Mouse (Mus musculus) adrenal gland, postnatal 14 days (tissue): ENCODE data around the gene Gal3st1. TPM values are rescaled to one million over a fixed set of nuclear protein-coding genes. Genes with fewer than 3 reads are reported as not detected.
A peak's percentile ranks its signal among the peaks of the same experiment; 100 is the strongest.
"Not testable (repeated sequence)": the region's sequence is repeated elsewhere in the genome, so short reads cannot be mapped to it uniquely, and the experiment has no call there.

Experiments used
- DNase-seq: peaks from one replicate; pipeline ENCODE4 v3.0.0; 2021; ENCODE audit warnings: mixed read lengths
- total RNA-seq: library from RNA; stranded (reverse); gene quantifications from 2 replicates; pipeline ENCODE4 v1.2.3, GENCODE M21; 2021

The Gal3st1 gene
- total RNA-seq, 1 experiment from 2014 or later, result 0.48 TPM

DNA sequence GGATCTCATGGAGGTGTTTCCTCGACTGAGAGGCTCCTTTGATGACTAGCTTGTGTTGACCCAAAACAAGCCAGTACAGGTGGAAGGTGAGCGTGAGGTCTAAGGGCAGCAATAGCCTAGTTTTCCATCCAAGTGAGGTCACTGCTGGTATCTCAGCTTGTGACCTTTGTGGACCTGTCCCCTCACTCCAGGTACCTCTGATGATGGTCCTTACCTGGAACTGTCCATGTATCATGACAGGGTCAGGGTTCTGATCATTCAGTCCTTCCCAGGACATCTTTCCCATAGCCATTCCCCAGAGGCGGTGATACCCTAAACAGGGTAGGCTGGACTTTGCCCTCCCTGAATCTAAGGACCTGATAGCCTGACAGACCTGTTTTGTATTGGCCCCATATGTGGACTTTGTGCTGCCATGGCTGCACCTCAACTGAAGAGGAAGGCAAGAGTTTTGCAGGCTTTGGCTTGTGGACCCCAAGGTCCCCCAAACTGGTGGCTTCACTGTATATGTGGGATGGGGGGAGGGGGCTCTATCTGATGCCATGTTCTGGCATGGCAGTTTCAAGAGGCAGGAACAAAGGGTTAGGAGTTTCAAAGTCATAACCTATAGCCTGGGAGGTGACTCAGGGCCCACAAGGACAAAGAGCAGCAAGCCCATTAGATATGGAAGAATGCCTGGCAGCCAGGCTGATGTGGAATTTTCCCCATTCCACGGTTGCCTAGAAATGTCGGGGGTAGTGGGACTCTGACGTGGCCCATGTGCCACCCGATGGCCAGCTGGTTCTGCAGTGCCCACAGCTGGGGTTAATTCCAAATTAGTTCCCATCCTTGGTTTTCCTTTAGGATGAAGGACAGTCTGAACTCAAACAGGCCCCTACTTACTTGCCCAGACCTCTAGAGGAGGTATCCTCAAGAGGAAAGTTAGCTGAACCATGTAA, 894 bp upstream of the Gal3st1 start:
- peak; percentile 6 for DNase-seq

DNA sequence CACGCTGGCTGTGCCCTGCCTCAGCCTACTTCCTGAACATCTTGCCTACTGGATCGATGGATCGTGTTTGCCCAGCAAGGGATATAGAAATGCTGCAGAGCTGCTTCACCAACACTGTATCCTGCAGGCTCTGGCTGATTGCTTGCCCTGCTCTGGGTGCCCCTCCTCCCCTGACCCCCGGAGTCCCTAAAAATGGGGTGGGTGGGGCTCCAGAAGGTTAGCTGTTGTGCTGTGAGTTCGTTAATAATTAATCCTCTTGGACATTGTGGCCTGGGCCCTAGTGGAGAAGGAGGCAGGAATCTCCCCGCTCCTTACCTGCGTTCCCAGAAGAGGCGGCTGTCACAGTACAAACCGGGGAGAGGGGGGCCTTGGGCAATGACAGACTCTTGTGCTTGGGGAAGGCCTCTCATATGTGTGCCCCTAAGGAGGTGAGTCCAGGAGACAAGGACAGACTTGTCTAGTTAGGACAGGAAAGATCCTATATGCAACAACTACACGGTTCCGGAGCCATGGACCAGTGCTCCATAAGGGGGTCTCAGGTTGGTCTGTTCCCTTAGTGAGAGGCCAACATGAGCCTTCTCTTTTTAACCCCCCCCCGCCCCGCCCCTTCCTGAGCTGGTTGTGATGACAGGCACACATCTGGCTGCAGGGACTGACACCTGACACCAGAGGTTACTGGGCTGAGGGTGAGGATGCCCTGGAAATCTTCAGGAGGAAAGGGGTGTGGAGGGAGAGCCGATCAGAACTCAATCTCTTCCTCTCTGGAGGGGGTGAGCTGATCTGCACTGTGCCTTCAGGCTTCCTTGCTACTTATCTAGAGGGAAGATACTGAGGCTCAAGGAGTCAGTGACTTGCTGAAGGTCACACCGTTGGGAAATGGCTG, 668 bp downstream of the Gal3st1 start:
- no peak for DNase-seq

DNA sequence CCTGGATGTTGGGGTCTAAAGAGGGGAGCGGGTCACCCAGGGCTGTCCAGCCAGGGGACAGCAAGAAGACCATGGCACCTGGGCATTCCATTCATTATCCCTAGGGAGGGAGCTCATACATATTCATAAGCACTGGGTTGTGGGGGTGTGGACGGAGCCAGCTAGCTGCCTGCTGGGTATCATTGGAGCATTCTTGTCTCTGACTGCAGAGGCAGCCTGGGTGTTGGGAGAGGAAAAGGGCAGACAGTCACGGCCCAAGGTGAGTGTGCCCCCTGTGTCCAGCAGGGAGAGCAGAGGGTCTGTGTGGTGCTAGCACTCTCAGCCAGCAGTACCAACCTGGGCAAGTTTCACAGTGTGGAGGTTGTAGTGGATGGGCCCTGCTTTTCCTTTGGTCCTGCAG, 6.3 kb downstream of the Gal3st1 start:
- no peak for DNase-seq

DNA sequence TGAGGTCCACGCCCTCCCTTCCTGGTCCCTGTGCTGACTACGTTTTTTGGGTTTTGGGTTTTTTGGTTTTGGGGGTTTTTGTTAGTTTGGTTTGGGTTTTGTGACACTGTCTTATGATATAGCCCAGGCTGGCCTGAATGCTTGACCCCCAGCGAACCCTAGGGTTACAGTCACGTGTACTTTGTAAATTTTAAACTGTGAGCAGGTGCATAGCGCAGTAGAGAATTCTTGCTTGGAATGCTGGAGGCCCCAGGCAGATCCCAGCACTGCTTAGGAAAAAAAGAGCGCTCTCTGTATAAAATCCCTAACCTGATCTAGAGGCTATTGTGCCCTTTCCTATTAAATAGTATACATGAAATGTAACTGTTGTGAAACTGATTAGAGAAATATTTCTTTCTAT, 9.7 kb downstream of the Gal3st1 start:
- no peak for DNase-seq

DNA sequence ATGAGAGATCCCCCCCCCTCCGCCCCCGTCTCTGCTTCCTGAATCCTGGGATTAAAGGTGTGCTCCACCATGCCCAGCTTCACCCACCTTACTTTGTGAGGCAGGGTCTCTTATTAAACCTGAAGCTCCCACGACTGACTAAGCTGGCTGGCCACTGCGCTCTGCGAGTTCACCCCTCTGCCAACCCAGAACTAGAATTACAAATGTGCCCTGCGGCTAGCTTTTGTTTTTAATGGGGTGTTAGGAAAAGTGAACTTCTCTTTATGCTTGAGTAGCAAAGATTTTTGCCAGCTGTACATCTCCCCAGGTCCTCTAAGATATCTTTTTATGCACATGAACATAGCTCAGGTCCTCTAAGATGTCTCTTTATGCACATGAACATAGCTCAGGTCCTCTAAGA, 10.5 kb downstream of the Gal3st1 start:
- DNase-seq, result no peak

- no peak for DNase-seq
Observed at GRCm38 (mm10) chr11:3995511-3995910, 12.1 kb downstream of the Gal3st1 start.

DNA sequence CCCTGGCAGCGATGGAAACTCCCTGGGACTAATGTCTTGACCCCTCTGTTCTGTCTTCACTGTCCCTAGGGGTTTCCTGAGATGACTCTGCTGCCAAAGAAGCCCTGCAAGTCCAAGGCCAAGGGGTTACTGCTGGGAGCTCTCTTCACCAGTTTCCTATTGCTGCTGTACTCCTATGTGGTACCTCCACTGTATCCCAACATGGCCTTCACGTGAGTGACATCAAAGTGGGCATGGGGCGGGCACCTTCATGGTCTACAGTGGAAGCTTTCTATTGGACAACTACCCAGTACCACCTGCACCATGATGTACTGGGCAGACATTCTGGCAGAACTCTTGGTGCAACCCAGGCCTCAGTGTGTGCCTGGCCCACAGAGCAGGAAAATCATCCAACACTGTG, 13.4 kb downstream of the Gal3st1 start:
- no peak for DNase-seq

GRCm38 (mm10) chr11:3997978-3998720, 14.7 kb downstream of the Gal3st1 start:
- DNase-seq, result peak; percentile 27

DNA sequence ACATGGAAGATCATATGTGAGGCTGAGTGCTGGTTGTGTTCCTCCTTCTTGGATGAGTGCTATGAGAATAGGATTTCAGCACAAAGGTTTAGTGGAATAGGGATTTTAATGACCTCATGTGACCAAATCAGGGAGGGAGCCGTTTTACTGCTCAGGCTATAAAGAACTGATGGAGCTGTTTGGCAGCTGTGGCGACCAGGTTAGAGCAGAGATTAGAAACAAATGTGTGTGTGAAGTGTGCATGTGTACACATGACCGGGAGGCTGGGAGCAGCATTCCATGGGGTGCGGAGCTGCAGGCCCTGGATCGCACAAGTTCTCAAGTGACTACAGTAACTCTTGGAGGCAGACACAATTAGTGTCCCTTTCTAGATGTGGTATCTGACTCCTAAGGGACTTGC, 16.1 kb downstream of the Gal3st1 start:
- DNase-seq, result no peak

DNA sequence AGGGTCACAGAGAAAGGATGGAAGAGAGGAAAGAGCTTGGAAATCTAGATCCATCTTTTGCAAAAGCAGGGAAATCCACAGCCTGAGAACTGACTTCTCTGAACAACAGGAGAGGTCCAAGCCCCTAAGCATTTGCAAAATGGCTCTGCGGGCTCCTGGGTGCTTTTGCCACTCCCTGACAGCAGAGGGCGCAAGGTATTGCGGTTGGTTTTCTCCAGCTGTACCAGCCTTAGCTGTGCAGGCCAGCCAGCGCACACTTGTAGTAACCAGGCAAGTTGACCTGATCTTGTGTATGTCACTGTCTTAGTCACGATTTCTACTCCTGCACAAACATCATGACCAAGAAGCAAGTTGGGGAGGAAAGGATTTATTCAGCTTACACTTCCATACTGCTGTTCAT, 18.2 kb downstream of the Gal3st1 start:
- peak; percentile 80 for DNase-seq

- no peak for DNase-seq
Observed at GRCm38 (mm10) chr11:4005220-4005805, 21.9 kb downstream of the Gal3st1 start.

DNA sequence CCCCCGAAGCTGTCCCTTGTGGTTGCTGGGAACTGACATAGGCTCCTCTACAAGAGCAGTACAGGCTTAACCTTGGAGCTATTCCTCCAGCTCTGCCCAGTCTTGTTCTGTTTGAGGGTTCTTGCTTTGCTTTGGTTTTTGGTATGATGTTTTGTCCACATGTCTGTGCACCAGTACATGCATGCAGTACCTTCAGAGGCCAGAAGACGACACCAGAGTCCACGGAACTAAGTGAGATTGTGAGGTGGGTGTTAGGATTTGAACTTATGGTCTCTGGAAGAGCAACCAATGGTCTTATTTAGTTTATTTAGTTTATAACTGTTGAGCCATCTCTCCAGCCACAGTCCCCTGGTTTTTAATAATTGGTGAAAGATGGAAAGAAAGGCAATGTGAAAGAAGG, 23.0 kb downstream of the Gal3st1 start:
- DNase-seq, result no peak

DNA sequence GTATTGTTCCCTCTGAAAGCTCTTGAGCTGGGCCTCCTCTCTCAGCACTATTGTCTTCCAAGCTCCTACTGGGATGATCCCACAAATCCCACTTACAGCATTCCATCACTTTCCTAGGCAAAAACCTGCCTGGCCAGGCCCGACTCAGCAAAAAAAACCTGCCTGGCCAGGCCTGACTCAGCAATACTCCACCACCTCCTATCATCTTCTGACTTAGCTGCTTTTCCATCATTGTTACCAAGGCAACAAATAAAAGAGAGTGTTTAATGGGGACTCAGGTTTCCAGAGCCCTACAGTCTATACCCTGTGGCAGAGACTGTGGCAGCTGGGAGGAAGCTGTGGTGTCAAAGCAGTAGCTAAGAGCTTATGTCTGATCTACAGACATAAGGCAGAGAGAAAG, 29.2 kb downstream of the Gal3st1 start:
- no peak for DNase-seq

- DNase-seq, result not testable (repeated sequence)
Observed at GRCm38 (mm10) chr11:4015796-4016195, 32.4 kb downstream of the Gal3st1 start.

DNA sequence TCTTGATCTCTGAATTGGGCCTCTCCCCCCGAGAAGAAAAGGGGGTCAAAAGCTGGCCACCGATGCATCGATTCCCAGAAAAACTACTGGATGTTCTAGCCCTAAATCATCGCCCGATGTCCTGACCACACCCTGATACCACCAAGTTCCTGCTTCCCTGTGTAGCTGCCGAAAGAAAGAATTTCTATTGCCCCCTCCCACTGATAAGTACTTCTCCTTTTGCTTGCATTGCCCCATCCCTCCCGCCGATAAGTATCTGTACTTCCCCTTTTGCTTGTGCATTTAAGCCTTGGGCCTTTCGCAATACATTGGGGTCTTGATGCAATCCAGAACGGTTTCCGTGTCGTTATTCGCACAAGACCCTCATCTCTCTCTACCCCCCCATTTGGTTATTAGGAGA, 38.7 kb downstream of the Gal3st1 start:
- DNase-seq, result not testable (repeated sequence)

- DNase-seq, result no peak
Observed at GRCm38 (mm10) chr11:4023321-4023720, 39.9 kb downstream of the Gal3st1 start.

DNA sequence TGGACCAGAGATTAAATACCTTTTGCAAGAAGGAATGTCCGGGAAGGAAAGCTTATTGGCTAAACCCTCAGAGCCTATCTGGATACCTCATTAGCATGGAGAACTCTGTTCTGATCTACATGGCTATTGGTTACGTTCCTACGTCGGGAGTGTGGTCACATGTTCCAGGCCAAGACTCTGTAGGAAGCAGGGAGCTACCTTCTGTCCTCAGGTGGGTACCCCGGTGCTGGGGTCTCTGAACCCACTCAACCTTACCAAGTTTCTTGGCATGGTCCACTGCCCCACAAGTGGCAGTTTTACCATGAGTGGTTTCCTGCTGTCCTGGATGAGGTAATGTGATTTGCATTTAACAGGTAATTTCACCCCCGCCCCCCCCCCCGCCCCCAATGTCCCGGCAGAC, 43.6 kb downstream of the Gal3st1 start:
- DNase-seq, result no peak

GRCm38 (mm10) chr11:4027561-4028334, 44.3 kb downstream of the Gal3st1 start:
- no peak for DNase-seq

GRCm38 (mm10) chr11:4029343-4029742, 45.9 kb downstream of the Gal3st1 start:
- no peak for DNase-seq

DNA sequence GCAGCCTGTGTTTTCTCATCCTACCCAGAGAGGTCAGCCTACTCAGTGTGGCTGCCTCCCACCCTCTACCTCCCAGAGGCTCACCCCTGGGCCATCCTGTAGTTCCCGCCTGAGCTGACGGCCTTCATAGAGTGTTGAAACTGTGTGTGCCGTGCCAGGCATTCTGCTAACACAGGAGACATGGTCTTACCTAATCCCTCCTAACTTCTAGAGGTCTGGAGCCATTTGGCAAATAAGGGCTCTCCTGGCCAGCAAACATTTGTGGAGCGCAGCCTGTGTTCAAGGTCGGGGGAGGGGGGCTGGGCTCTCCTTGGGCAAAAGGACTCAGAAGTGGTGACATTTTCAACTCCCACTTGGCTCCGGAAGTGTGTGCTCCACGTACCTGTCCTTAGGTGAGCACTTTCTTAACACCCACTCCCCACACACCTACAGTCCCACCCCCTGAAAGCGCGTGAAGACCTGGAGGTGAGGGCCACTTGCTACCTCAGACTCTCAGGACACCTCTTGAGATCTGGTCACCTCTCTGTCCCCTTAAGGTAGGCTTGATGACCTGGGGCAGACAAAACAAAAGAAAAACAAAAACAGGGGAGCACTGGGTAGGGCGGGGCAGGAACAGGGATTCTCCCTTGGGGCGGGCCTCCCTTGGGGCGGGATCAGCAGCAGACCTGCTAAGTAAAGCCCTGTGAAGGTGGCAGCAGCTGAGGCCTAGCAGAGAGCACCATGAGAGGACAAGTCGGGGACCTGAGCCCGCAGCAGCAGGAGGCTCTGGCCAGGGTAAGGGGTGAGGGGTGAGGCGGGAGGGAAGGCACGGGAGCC, 47.9 kb downstream of the Gal3st1 start, which contains the start of gene Sec14l4:
TSS of gene Sec14l4 (plus strand) at position 337 of the 816 bp plus-strand sequence.
- peak; percentile 69 for DNase-seq
